Mouse (Mus musculus): Measurements from ENCODE around the gene Arid3a.

DNA sequence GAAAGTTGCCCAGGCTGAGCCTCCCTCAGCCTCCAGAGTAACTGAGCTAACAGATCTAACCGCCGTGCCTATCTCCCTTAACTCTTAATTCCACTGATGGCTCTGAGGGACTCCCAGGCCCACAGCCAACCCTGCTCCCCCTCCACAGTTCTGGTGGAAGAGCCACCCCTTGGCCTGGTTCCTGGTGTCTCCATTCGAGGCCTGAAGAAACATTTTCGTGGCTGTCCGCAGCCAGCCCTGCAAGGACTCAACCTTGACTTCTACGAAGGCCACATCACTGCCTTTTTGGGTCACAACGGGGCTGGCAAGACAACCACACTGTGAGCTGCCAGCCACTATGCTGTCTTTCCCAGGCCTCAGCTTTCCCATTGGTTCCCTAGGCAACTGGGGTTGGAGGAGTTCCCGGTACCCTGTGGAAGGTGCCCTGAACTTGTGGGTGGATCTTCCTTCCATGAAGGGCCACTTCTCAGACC, 77.4 kb downstream of the Arid3a start:
- TF ChIP-seq CTCF (IDR thresholded peaks at IDR 0.05; ENCODE audit: borderline replicate concordance, extremely low read depth, insufficient read depth, insufficient read length) (no peak), POLR2A (IDR thresholded peaks at IDR 0.05; ENCODE audit: borderline replicate concordance, extremely low read depth, insufficient read depth, insufficient read length, poor library complexity, severe bottlenecking) (no peak)
